Mouse (Mus musculus): Measurements from ENCODE around the gene Bard1.

Gene Bard1

GRCm38 (mm10) chr1:71052252-71052651 is 50.7 kb downstream of the Bard1 start:
- DNase-seq (ENCODE audit: low spot score in 2 of 2): no peak

GRCm38 (mm10) chr1:71045141-71045540 is 57.8 kb downstream of the Bard1 start:
- DNase-seq (ENCODE audit: low spot score in 2 of 2): no peak

- no peak for DNase-seq (ENCODE audit: low spot score in 2 of 2)
These were observed 59.0 kb downstream of the Bard1 start for GRCm38 (mm10) chr1:71043951-71044350.

- DNase-seq (ENCODE audit: low spot score in 2 of 2): no peak
These were observed 65.9 kb downstream of the Bard1 start for GRCm38 (mm10) chr1:71036999-71037398.

GRCm38 (mm10) chr1:71035565-71035964 is 67.4 kb downstream of the Bard1 start:
- DNase-seq (ENCODE audit: low spot score in 2 of 2): no peak

- DNase-seq (ENCODE audit: low spot score in 2 of 2): no peak
These were observed 80.2 kb downstream of the Bard1 start for GRCm38 (mm10) chr1:71022766-71023165.

- no peak for DNase-seq (ENCODE audit: low spot score in 2 of 2)
These were observed 88.6 kb downstream of the Bard1 start for GRCm38 (mm10) chr1:71014345-71014744.

GRCm38 (mm10) chr1:71005998-71006397 is 96.9 kb downstream of the Bard1 start:
- DNase-seq (ENCODE audit: low spot score in 2 of 2): no peak

- no peak for DNase-seq (ENCODE audit: low spot score in 2 of 2)
These were observed 98.8 kb downstream of the Bard1 start for GRCm38 (mm10) chr1:71004177-71004576.

- no peak for DNase-seq (ENCODE audit: low spot score in 2 of 2)
These were observed 99.2 kb downstream of the Bard1 start for GRCm38 (mm10) chr1:71003741-71004140.

GRCm38 (mm10) chr1:70997377-70997993 is 105.5 kb downstream of the Bard1 start:
- DNase-seq (ENCODE audit: low spot score in 2 of 2): no peak

GRCm38 (mm10) chr1:70996766-70997165 is 106.2 kb downstream of the Bard1 start:
- no peak for DNase-seq (ENCODE audit: low spot score in 2 of 2)

Measured in right cerebral cortex, adult 2 months (tissue).